ENCODE assay signal across 29 mouse cellular contexts in genomic region chr2:38936721-38937378, GRCm38 (mm10). TPM values are rescaled to one million over a fixed set of nuclear protein-coding genes. Genes with fewer than 3 reads are reported as not detected.
DNase-seq lines count a peak whose midpoint lies in the region; ATAC-seq and TF ChIP-seq lines count a peak whose summit lies in the region.
"Had no signal": no experiment of that assay in that cellular context is flagged by ENCODE, and none has a peak within 500 bp of the region (broad histone marks: within the 10 kb centered on the region; RNA-seq: fewer than 3 reads in every experiment).

No protein-coding gene starts in this region.

- no peak for TF ChIP-seq CTCF in lung, postnatal 0 days (IDR thresholded peaks at IDR 0.05)

- WGBS in lung, postnatal 0 days: 57% methylated on average over 9 of the region's 9 CpGs

- ATAC-seq in lung, postnatal 0 days: no peak
- peak; percentile 43 for ATAC-seq in megakaryocyte, adult 5-6 weeks (ENCODE audit: poor library complexity, severe bottlenecking)
- ATAC-seq: activated CD4-positive, CD25-positive, alpha-beta regulatory T cell, adult 4 months; forebrain, embryonic 15.5 days; hindbrain, embryonic 16.5 days; liver, embryonic 12.5 days; liver, postnatal 0 days; midbrain, embryonic 16.5 days had no signal

- DNase-seq in lung, postnatal 14 days: peak; percentile 32
- DNase-seq in lung, postnatal 0 days (ENCODE audit: low spot score): no peak
- peak; percentile 76 for DNase-seq in urinary bladder, postnatal 14 days (ENCODE audit: low spot score)
- DNase-seq in urinary bladder, postnatal 25 days (ENCODE audit: low spot score): no peak
- no peak for DNase-seq in adrenal gland, postnatal 10 days
- DNase-seq in cerebellum, adult 9-11 months: no peak
- DNase-seq: adrenal gland, adult 2 months; cerebellum, adult 2 months; cerebellum, postnatal 25 days; kidney, adult 2 months; liver, postnatal 0 days; lung, postnatal 4 days; retina, postnatal 1 day; right cerebral cortex, postnatal 14 days; thymus, adult 18-20 months; thymus, postnatal 36 days had no signal

- H3K4me1 ChIP-seq in lung, postnatal 0 days (ENCODE audit: insufficient read depth, low read depth, low read length): no peaks in the 10 kb centered on the region

- no peaks in the 10 kb centered on the region for H3K9me3 ChIP-seq in lung, postnatal 0 days (ENCODE audit: low read length)
- H3K9me3 ChIP-seq: forebrain, embryonic 10.5 days; forebrain, embryonic 15.5 days; liver, embryonic 12.5 days; midbrain, embryonic 10.5 days; neural tube, embryonic 12.5 days had no signal

- H3K4me2 ChIP-seq in lung, postnatal 0 days (replicated peaks; ENCODE audit: low read depth, low read length): no peak overlapping the region
- H3K4me2 ChIP-seq: forebrain, embryonic 15.5 days; liver, embryonic 12.5 days; neural tube, embryonic 12.5 days had no signal

- no peak overlapping the region for H3K9ac ChIP-seq in lung, postnatal 0 days (replicated peaks; ENCODE audit: low read depth)
- H3K9ac ChIP-seq: forebrain, embryonic 15.5 days; liver, postnatal 0 days; neural tube, embryonic 12.5 days had no signal

- no peak overlapping the region for H3K4me3 ChIP-seq in lung, postnatal 0 days (ENCODE audit: low read depth, low read length)
- H3K4me3 ChIP-seq: forebrain, embryonic 10.5 days; forebrain, embryonic 15.5 days; layer of hippocampus, adult 2 months; liver, embryonic 12.5 days; midbrain, embryonic 10.5 days; myocyte; neural tube, embryonic 12.5 days had no signal

- H3K36me3 ChIP-seq in lung, postnatal 0 days (ENCODE audit: insufficient read depth, low read length): no peaks in the 10 kb centered on the region
- H3K36me3 ChIP-seq: forebrain, embryonic 10.5 days; forebrain, embryonic 15.5 days; liver, embryonic 12.5 days; midbrain, embryonic 10.5 days; neural tube, embryonic 12.5 days had no signal

- H3K27me3 ChIP-seq in lung, postnatal 0 days (replicated peaks; ENCODE audit: insufficient read depth, low read length): no peaks in the 10 kb centered on the region
- H3K27me3 ChIP-seq: CH12.LX; neural tube, embryonic 12.5 days had no signal

- no peak overlapping the region for H3K27ac ChIP-seq in lung, postnatal 0 days (ENCODE audit: low read length)
- H3K27ac ChIP-seq: forebrain, embryonic 10.5 days; forebrain, embryonic 15.5 days; layer of hippocampus, adult 2 months; liver, embryonic 12.5 days; midbrain, embryonic 10.5 days; neural tube, embryonic 12.5 days had no signal

- no peak for TF ChIP-seq EP300 in lung, postnatal 0 days (IDR thresholded peaks at IDR 0.05)

RNA-seq across cellular contexts. Expression of gene Olfml2a, which starts 5.1 kb away (rescaled TPM):
- polyA plus RNA-seq in lung, postnatal 0 days (2015; fragmentation: Nextera tagmentation; extraction: Ambion mirVana): 5.9 and 6.4 TPM in 2 replicates
- 0.02 and 0.11 TPM in 2 replicates for total RNA-seq in megakaryocyte, adult 5-6 weeks (2015)
- total RNA-seq in megakaryocyte, adult 5-6 weeks (2017): not detected in 2 replicates
- total RNA-seq in adrenal gland, postnatal 10 days (2021): 10 to 100 TPM; 18.8 to 21.1 TPM
- polyA plus RNA-seq: C2C12 had no signal

RNA-seq across cellular contexts. Expression of gene Nr6a1, which starts 9.4 kb away (rescaled TPM):
- polyA plus RNA-seq in lung, postnatal 0 days (2015; fragmentation: Nextera tagmentation; extraction: Ambion mirVana): 0.53 and 0.74 TPM in 2 replicates
- 0.34 and 0.51 TPM in 2 replicates for total RNA-seq in megakaryocyte, adult 5-6 weeks (2015)
- total RNA-seq in megakaryocyte, adult 5-6 weeks (2017): 0.92 and 3.7 TPM in 2 replicates
- total RNA-seq in adrenal gland, postnatal 10 days (2021): 1 to 10 TPM; 4.6 to 7.4 TPM

Comparison
In these comparisons a context has a peak if more than half of its experiments do, and no peak if none do; other contexts are left out.
1. DNase-seq: peak in lung, postnatal 14 days (single experiment) and urinary bladder, postnatal 14 days (single experiment); none in lung, postnatal 0 days (single experiment), urinary bladder, postnatal 25 days (single experiment), adrenal gland, postnatal 10 days (single experiment) and cerebellum, adult 9-11 months (single experiment).
2. RNA of gene Olfml2a, which starts 5.1 kb away (total RNA-seq): 18.8 to 21.1 TPM in adrenal gland, postnatal 10 days; 0.02 to 0.11 TPM in megakaryocyte, adult 5-6 weeks; every median in the first group is over 10 times any median in the second.